Mouse (Mus musculus) CD4-positive, CD25-positive, alpha-beta regulatory T cell, adult 4 months (primary cell): Measurements from ENCODE around the gene Rnf34. TPM values are rescaled to one million over a fixed set of nuclear protein-coding genes. Genes with fewer than 3 reads are reported as not detected.

Experiments used
- ATAC-seq: one replicate; pipeline ENCODE4 v1.8.0; 2017
- polyA plus RNA-seq, 2 experiments: library from polyadenylated mRNA; unstranded; fragments of 100-300 nt; shearing (Covaris generic); gene quantifications; one replicate each; pipeline ENCODE4 v1.2.1; 2017

The Rnf34 gene
- polyA plus RNA-seq, 2 experiments from 2014 or later = 25.9 to 37.5 TPM

DNA sequence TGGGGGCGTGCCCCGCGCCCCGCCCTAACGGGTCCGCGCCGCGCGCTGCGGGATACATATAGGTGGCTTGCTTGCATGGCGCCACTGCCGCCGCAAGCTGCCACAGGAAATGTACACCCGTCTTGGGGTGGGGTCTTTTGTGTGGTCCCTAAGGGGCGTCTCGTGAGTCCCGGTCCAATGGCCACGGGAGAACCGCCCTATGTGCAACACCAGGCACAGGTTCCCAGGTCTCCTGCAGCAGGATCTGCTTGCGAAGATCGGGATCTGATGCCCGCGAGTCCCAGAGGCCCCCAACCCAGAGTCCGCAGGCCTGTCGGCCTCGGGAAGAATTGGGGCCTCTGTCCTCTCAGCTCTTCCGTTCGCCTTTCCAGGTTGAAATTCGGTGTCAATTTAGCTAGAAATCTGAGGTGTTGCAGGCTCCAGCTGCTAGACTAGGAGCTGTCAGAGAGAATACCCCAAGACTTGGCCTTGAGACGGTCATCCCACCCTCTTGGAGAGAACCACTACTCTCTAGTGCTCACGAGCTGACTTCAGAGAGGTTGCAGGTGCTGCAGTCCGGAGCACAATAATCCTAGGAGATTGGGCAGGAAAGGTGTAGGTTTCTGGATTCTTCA lies 50.8 kb downstream of the Rnf34 start:
- ATAC-seq = no peak

- no peak for ATAC-seq
These were observed 51.3 kb downstream of the Rnf34 start for GRCm38 (mm10) chr5:122901179-122901578.

GRCm38 (mm10) chr5:122901666-122902065 lies 51.8 kb downstream of the Rnf34 start:
- ATAC-seq = no peak

DNA sequence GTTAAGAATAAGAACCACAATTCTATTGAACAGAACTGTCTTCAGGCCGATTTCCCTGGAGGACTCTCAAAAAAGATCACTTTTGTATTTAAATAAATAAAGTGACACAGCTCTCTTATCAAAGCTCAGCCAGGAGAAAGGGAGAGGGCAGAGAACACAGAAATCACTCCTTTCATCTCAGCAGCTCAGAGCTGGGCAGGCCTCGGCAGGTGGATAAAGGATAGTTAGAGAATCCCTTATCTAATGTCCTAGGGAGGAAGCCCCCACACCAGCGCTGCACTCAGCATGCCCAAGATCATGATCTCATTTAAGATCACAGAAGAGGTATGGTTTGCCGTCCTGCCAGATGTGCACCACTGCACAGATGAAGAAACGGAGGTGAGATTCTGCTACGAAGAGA lies 52.4 kb downstream of the Rnf34 start:
- ATAC-seq = no peak

GRCm38 (mm10) chr5:122903165-122903564 lies 53.3 kb downstream of the Rnf34 start:
- no peak for ATAC-seq

DNA sequence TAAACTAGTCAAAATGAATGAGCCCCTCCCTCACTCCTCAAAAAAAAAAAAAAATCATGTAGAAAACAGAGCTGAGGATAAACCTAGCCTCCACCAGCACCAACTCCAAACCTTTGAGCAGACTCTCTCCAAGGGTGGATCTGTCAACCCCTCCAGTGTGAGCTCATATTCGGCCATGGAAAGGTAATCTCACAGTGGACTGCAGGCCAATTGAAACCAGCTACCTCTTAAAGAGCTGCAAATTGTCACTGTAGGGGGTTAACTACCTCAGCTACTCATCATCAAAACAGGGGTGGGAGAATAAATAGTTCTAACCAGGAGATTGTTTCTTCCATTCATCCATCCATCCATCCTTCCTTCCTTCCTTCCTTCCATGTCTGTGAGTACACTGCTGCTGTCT lies 57.3 kb downstream of the Rnf34 start:
- no peak for ATAC-seq

DNA sequence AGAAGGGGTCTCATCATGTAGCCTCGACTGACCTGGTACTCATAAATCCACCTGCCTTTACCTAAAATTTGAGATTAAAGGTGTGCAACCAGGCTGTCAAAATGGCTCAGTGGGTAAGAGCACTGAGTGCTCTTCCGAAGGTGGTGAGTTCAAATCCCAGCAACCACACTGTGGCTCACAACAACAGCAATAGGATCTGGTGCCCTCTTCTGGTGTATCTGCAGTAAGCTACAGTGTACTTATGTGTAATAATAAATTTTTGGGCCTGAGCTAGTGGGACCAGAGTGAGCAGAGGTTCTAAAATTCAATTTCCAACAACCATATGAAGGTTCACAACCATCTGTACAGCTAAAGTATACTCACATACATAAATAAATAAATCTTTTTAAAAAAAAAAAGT lies 58.2 kb downstream of the Rnf34 start:
- ATAC-seq = no peak

DNA sequence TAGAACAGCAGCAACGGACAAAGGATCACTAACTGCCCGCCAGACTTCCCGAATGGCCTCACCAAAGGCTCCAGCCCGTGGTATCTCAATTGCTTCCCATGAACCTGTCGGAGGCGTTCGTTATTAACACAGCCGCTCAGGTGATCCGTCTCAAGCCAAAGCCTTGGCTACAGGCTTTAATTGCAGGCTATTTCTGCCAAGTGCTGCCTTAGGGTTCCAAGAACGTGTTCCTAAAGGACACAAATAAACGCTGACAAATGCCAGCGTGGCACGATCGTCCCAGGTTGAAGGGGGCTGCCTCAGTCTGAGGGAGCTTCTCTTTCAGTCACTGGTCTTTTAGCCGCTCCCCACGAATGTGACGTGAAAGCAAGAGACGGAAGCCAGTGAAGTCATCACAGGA lies 59.6 kb downstream of the Rnf34 start:
- no peak for ATAC-seq

GRCm38 (mm10) chr5:122912863-122913262 lies 63.0 kb downstream of the Rnf34 start:
- ATAC-seq = no peak

DNA sequence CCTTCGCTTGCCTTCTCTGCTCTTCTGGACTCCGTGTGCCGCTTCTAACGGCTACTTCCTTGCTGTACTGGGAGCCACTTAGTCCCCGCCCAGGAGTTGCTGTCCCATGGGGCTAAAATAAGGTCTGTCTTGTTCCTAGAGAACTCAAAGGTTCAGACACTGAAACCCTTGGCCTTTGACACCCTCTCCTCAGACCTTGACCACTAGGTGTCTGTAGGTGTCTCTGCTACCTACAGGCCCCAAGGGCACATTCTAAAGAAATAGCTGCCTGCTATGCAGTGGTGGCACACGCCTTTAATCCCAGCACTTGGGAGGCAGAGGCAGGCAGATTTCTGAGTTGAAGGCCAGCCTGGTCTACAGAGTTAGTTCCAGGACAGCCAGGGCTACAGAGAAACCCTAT lies 66.3 kb downstream of the Rnf34 start:
- no peak for ATAC-seq

DNA sequence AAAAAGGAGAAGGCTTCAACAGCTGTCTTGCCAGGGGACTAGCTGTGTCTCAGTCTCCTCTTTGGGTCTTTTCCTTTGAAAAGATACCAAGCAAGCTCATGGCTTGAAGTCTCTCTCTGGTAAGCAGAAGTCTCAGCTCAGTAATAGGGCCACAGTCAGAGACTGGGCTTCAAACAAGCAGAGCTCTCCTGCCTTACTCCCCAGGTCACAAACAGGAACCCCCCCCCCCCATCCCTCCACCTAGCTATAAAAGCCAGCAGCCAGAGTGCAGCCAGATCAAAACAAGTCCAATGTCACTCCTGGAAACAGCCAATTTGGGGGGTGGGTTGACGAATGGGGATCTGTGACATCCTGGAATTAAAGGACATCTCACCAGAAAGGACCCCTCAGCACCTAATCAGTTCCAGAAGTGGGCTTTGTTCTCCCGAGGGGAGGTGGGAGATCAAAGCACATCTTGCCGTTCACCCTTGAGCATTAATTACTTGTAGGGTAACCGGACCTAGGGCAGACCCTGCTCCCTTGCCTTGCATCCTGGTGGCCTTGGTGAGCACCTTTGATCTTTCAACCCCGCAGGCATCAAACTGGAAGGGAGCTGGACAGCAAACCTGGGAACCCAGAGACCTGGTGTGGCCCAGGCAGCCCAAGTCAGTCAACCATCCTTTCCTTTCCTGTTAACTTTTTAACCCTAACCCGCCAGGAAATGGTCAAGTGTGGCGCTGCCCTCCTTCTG lies 68.3 kb downstream of the Rnf34 start:
- ATAC-seq = no peak

DNA sequence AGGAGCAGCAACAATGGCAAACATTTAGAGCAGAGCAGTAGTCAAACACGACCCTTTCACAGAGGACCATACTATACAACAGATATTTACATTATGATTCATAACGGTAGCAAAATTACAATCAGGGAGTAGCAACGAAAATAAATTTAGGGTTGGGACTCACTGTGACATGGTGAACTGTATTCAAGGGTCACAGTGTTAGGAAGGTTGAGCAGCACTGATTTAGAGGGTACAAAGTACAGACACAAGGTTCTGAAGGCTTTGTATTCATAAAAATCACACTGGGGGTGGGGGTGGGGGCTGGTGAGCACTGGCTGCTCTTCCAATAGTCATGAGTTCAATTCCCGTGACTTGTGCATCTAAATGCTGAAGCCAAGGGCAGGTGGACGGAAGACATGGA lies 70.7 kb downstream of the Rnf34 start:
- no peak for ATAC-seq

Other genes starting within 250 kb of the Rnf34 start
- gene Ift81, start 235.5 kb upstream of the Rnf34 start, polyA plus RNA-seq = 1 to 10 TPM; 6.6 to 7.8 TPM
- 100 to 1,000 TPM in 1 of 2 experiments, 10 to 100 TPM in 1; 64.6 to 103 TPM for gene P2rx7, start 206.1 kb upstream of the Rnf34 start, polyA plus RNA-seq
- gene P2rx4, start 142.5 kb upstream of the Rnf34 start, polyA plus RNA-seq = 10 to 100 TPM; 41.2 to 68.7 TPM
- gene Camkk2, start 70.6 kb upstream of the Rnf34 start, polyA plus RNA-seq = 1 to 10 TPM; 2.8 to 2.9 TPM
- gene Anapc5, start 28.7 kb upstream of the Rnf34 start, polyA plus RNA-seq = 100 to 1,000 TPM; 107 to 151 TPM
- 10 to 100 TPM; 33.1 to 51.1 TPM for gene Kdm2b, start 139.8 kb downstream of the Rnf34 start, polyA plus RNA-seq
- gene Orai1, start 165.0 kb downstream of the Rnf34 start, polyA plus RNA-seq = 1 to 10 TPM; 4.2 to 8.1 TPM
- gene Morn3, start 197.0 kb downstream of the Rnf34 start, polyA plus RNA-seq = 1 to 10 TPM; 5.2 to 6.9 TPM
- gene Tmem120b, start 218.4 kb downstream of the Rnf34 start, polyA plus RNA-seq = 1 to 10 TPM; 3.4 to 4.3 TPM